Mouse (Mus musculus) forebrain, embryonic 12.5 days (tissue): ENCODE results near the gene Prrg4. TPM values are rescaled to one million over a fixed set of nuclear protein-coding genes. Genes with fewer than 3 reads are reported as not detected.
A peak's percentile ranks its signal among the peaks of the same experiment; 100 is the strongest.
"Not testable (repeated sequence)": the region's sequence is repeated elsewhere in the genome, so short reads cannot be mapped to it uniquely, and the experiment has no call there.

Experiments used
- ATAC-seq: fragments of 200-750 bp; cut with Nextera tagmentation; 2 replicates; pipeline ENCODE4 v1.8.0; 2017; ENCODE audit warnings: moderate TSS enrichment; ENCODE audit not compliant: low FRiP score
- H3K27ac ChIP-seq: fragments of 300-500 bp; sonication (generic); 2 replicates; pipeline ENCODE4 v1.5.1; 2016; ENCODE audit warnings: mild to moderate bottlenecking
- H3K27me3 ChIP-seq: fragments of 300-500 bp; sonication (generic); 2 replicates; pipeline ENCODE4 v1.6.1; 2016; ENCODE audit warnings: mild to moderate bottlenecking
- H3K36me3 ChIP-seq: fragments of 300-500 bp; sonication (generic); replicated peaks from 2 replicates; pipeline ENCODE4 v1.6.1; 2016; ENCODE audit warnings: mild to moderate bottlenecking
- H3K4me1 ChIP-seq: fragments of 300-500 bp; sonication (generic); 2 replicates; pipeline ENCODE4 v1.6.1; 2016
- H3K4me2 ChIP-seq: fragments of 300-500 bp; sonication (generic); 2 replicates; pipeline ENCODE4 v1.6.1; 2016; ENCODE audit warnings: mild to moderate bottlenecking, moderate library complexity
- H3K4me3 ChIP-seq: fragments of 300-500 bp; sonication (generic); replicated peaks from 2 replicates; pipeline ENCODE4 v1.5.1; 2016; ENCODE audit warnings: mild to moderate bottlenecking
- H3K9ac ChIP-seq: fragments of 300-500 bp; sonication (generic); 2 replicates; pipeline ENCODE4 v1.6.1; 2016; ENCODE audit warnings: mild to moderate bottlenecking
- H3K9me3 ChIP-seq: fragments of 300-500 bp; sonication (generic); 2 replicates; pipeline ENCODE4 v1.6.1; 2016
- WGBS: fragments of 180-500 bp; shearing (Covaris S2); methylation state at CpG from one replicate; pipeline ENCODE4 v1.1.7; 2016; 5-methylcytosine and 5-hydroxymethylcytosine counted together
- polyA plus RNA-seq: library from polyadenylated mRNA; unstranded; fragments of >200 nt; fragmentation: Nextera tagmentation; extraction: Ambion mirVana; gene quantifications from 2 replicates; pipeline ENCODE4 v1.2.1, GENCODE M21; 2016

Prrg4 gene
- polyA plus RNA-seq = 0.70 and 0.94 TPM in 2 replicates

- Histone ChIP-seq H3K27me3 (peaks cover 27% of the 10 kb centered on the region), H3K4me2 (peak within 1 kb of the TSS; percentile 98), H3K9me3 (no peaks in the 10 kb centered on the region), H3K36me3 (no peaks in the 10 kb centered on the region), H3K4me3 (peak within 1 kb of the TSS; percentile 57), H3K27ac (no peak within 1 kb of the TSS), H3K4me1 (peaks cover 12% of the 10 kb centered on the region), H3K9ac (peak within 1 kb of the TSS; percentile 61)
- peak; percentile 85 for ATAC-seq
- under 1% methylated on average over 61 of the region's 62 CpGs for WGBS
Observed at GRCm38 (mm10) chr2:104849276-104849990, at the start of gene Prrg4. Gene Prrg4 (minus strand): TSS chr2:104849876.

DNA sequence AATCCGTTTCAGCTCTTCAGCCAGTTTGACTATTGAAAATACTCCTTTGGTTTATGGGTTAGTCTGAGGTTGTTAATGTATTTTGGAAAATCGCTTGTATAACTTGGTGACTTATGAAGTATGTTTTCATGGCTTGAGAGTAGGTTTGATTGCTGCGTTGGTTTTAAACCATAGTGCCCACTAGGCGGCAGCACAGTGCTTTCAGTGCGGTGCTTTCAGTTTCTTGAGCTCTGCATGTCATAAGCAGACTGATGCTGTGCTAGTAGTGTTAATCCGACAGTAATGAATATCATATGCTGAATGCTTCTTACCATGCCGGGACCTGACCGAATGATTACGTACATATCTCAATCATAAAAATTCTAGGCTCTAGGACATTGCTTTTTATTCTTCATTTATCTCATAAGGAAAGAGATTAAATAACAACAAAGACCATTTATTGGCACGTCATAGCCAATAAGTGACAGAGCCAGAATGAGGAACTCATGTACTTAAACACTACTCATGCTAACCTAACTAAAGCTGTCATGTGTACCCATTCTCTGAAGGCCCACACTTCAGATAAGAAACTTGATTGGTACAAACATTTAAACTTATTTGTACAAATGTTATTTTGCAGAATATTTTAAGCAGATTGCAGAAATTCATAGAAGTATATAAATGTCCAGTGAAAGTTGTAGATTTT lies 38.3 kb upstream of the Prrg4 start:
- no peak overlapping the region for H3K9ac ChIP-seq
- no peaks in the 10 kb centered on the region for H3K27me3 ChIP-seq
- 28% methylated on average over 10 of the region's 10 CpGs for WGBS
- no peak overlapping the region for H3K4me3 ChIP-seq
- ATAC-seq = peak; percentile 53; the same call in 1 of the 2 replicates
- H3K9me3 ChIP-seq = no peaks in the 10 kb centered on the region
- no peaks in the 10 kb centered on the region for H3K4me1 ChIP-seq
- H3K4me2 ChIP-seq = no peak overlapping the region
- no peak overlapping the region for H3K27ac ChIP-seq
- H3K36me3 ChIP-seq = no peaks in the 10 kb centered on the region

DNA sequence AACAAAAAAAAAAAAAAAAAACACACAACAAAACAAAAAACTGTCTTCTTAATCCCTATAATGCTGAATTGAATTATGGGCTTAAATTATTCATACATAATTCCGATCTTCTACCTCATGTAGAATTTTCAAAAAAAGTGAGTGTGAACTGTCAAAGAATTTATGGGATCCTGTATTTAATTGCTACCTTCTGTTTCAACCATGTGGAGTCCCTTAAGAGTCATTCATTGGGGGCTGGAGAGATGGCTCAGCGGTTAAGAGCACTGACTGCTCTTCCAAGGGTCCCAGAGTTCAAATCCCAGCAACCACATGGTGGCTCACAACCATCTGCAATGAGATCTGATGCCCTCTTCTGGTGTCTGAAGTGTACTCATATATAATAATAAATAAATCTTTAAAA lies 37.7 kb upstream of the Prrg4 start:
- H3K9me3 ChIP-seq, H3K27me3 ChIP-seq, H3K4me1 ChIP-seq, H3K27ac ChIP-seq, H3K4me2 ChIP-seq, ATAC-seq, H3K36me3 ChIP-seq, H3K9ac ChIP-seq, H3K4me3 ChIP-seq: not testable (repeated sequence)
- 70% methylated on average over 2 of the region's 2 CpGs for WGBS

- ATAC-seq = no peak
- WGBS = 90% methylated on average over 18 of the region's 18 CpGs
- Histone ChIP-seq H3K4me2 (no peak overlapping the region), H3K4me1 (no peaks in the 10 kb centered on the region), H3K27ac (no peak overlapping the region), H3K36me3 (no peaks in the 10 kb centered on the region), H3K27me3 (no peaks in the 10 kb centered on the region), H3K9me3 (no peaks in the 10 kb centered on the region), H3K4me3 (no peak overlapping the region), H3K9ac (no peak overlapping the region)
Observed at GRCm38 (mm10) chr2:104886109-104886508, 36.4 kb upstream of the Prrg4 start.

- no peak overlapping the region for H3K4me3 ChIP-seq
- no peak overlapping the region for H3K4me2 ChIP-seq
- no peak for ATAC-seq
- WGBS = 86% methylated on average over 8 of the region's 8 CpGs
- H3K9me3 ChIP-seq = no peaks in the 10 kb centered on the region
- no peaks in the 10 kb centered on the region for H3K4me1 ChIP-seq
- H3K27ac ChIP-seq = no peak overlapping the region
- H3K36me3 ChIP-seq = no peaks in the 10 kb centered on the region
- H3K27me3 ChIP-seq = no peaks in the 10 kb centered on the region
- H3K9ac ChIP-seq = no peak overlapping the region
Observed at GRCm38 (mm10) chr2:104878794-104879193, 29.1 kb upstream of the Prrg4 start.

- Histone ChIP-seq H3K4me3 (no peak overlapping the region), H3K4me1 (no peaks in the 10 kb centered on the region), H3K4me2 (no peak overlapping the region), H3K9ac (no peak overlapping the region), H3K27me3 (no peaks in the 10 kb centered on the region), H3K36me3 (no peaks in the 10 kb centered on the region), H3K27ac (no peak overlapping the region), H3K9me3 (no peaks in the 10 kb centered on the region)
- 86% methylated on average over 3 of the region's 3 CpGs for WGBS
- ATAC-seq = no peak
Observed at GRCm38 (mm10) chr2:104869101-104869500, 19.4 kb upstream of the Prrg4 start.

GRCm38 (mm10) chr2:104867282-104867855 lies 17.7 kb upstream of the Prrg4 start, which contains the start of gene Ccdc73:
Gene Ccdc73 (plus strand): TSS chr2:104867805.
- ATAC-seq = no peak
- Histone ChIP-seq H3K27ac (no peak within 1 kb of the TSS), H3K4me1 (no peaks in the 10 kb centered on the region), H3K4me2 (no peak within 1 kb of the TSS), H3K27me3 (no peaks in the 10 kb centered on the region), H3K4me3 (no peak within 1 kb of the TSS), H3K9me3 (no peaks in the 10 kb centered on the region), H3K9ac (no peak within 1 kb of the TSS), H3K36me3 (no peaks in the 10 kb centered on the region)
- 93% methylated on average over 13 of the region's 13 CpGs for WGBS

GRCm38 (mm10) chr2:104864176-104864860 lies 14.6 kb upstream of the Prrg4 start:
- Histone ChIP-seq H3K9me3 (no peaks in the 10 kb centered on the region), H3K4me3 (no peak overlapping the region), H3K4me2 (no peak overlapping the region), H3K4me1 (no peaks in the 10 kb centered on the region), H3K9ac (no peak overlapping the region), H3K36me3 (no peaks in the 10 kb centered on the region), H3K27ac (no peak overlapping the region), H3K27me3 (no peaks in the 10 kb centered on the region)
- ATAC-seq = no peak
- WGBS = 92% methylated on average over 4 of the region's 4 CpGs

- 88% methylated on average over 10 of the region's 10 CpGs for whole genome bisulfite sequencing
- Histone ChIP-seq H3K9ac (no peak overlapping the region), H3K4me2 (no peak overlapping the region), H3K4me1 (no peaks in the 10 kb centered on the region), H3K27ac (no peak overlapping the region), H3K27me3 (no peaks in the 10 kb centered on the region), H3K4me3 (no peak overlapping the region), H3K36me3 (no peaks in the 10 kb centered on the region), H3K9me3 (no peaks in the 10 kb centered on the region)
- ATAC-seq = no peak
Observed at GRCm38 (mm10) chr2:104860426-104860825, 10.8 kb upstream of the Prrg4 start.

GRCm38 (mm10) chr2:104859060-104859459 lies 9.4 kb upstream of the Prrg4 start:
- WGBS = 84% methylated on average over 5 of the region's 5 CpGs
- no peak for ATAC-seq
- Histone ChIP-seq H3K36me3 (no peaks in the 10 kb centered on the region), H3K4me1 (no peaks in the 10 kb centered on the region), H3K4me3 (no peak overlapping the region), H3K9ac (no peak overlapping the region), H3K9me3 (no peaks in the 10 kb centered on the region), H3K4me2 (no peak overlapping the region), H3K27ac (no peak overlapping the region), H3K27me3 (no peaks in the 10 kb centered on the region)

- H3K4me3 ChIP-seq, H3K27me3 ChIP-seq, H3K4me2 ChIP-seq, H3K9me3 ChIP-seq, H3K9ac ChIP-seq, ATAC-seq, H3K36me3 ChIP-seq, H3K27ac ChIP-seq, H3K4me1 ChIP-seq: not testable (repeated sequence)
- WGBS = 93% methylated on average over 3 of the region's 3 CpGs
Observed at GRCm38 (mm10) chr2:104858083-104858482, 8.4 kb upstream of the Prrg4 start.

DNA sequence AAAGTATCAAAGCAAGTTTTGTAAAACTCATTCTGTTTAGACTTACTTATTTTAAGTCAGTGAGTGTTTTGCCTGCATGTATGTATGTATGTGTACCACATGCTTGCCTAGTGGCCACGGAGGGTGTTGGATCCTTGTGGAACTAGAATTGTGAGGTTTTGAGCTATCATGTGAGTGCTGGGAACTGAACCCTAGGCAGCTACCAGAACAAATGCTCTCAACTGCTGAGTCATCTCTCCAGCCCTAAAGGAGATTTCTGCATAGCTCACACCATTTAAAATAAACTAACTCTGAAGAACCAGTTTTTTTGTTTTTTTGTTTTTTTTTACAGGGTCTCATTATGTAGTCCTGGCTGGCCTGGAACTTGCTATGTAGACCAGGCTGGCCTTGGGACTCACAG lies 6.5 kb upstream of the Prrg4 start:
- no peaks in the 10 kb centered on the region for H3K9me3 ChIP-seq
- WGBS = 74% methylated on average over 1 of the region's 1 CpGs
- no peaks in the 10 kb centered on the region for H3K36me3 ChIP-seq
- H3K4me2 ChIP-seq = no peak overlapping the region
- no peak overlapping the region for H3K4me3 ChIP-seq
- no peak overlapping the region for H3K27ac ChIP-seq
- ATAC-seq = no peak
- peaks cover 3% of the 10 kb centered on the region; the same call in 1 of the 2 replicates for H3K4me1 ChIP-seq
- H3K27me3 ChIP-seq = peaks cover 4% of the 10 kb centered on the region; the same call in 1 of the 2 replicates
- no peak overlapping the region for H3K9ac ChIP-seq
